Mouse (Mus musculus): ENCODE results near the gene Tekt1.

Gene Tekt1

GRCm38 (mm10) chr11:72362347-72362741 is at the start of gene Tekt1:
Gene Tekt1, minus strand, starts transcription at chr11:72362442.
- DNase-seq, result no peak

- DNase-seq, result no peak
Observed at GRCm38 (mm10) chr11:72411945-72412344, 49.7 kb upstream of the Tekt1 start.

GRCm38 (mm10) chr11:72411093-72411921 is 49.1 kb upstream of the Tekt1 start, which contains the start of gene Smtnl2:
Gene Smtnl2, minus strand, starts transcription at chr11:72411713.
- DNase-seq, result peak in 1 of 2 experiments; percentile 50

GRCm38 (mm10) chr11:72410521-72411092 is 48.4 kb upstream of the Tekt1 start:
- DNase-seq, result no peak

GRCm38 (mm10) chr11:72409649-72410385 is 47.6 kb upstream of the Tekt1 start:
- DNase-seq, result no peak

GRCm38 (mm10) chr11:72408451-72409170 is 46.4 kb upstream of the Tekt1 start:
- DNase-seq, result no peak

- DNase-seq, result no peak
Observed at GRCm38 (mm10) chr11:72407574-72407973, 45.3 kb upstream of the Tekt1 start.

GRCm38 (mm10) chr11:72407081-72407480 is 44.8 kb upstream of the Tekt1 start:
- DNase-seq, result no peak

- DNase-seq, result no peak
Observed at GRCm38 (mm10) chr11:72406079-72406675, 43.9 kb upstream of the Tekt1 start.

- DNase-seq, result no peak
Observed at GRCm38 (mm10) chr11:72405532-72405931, 43.3 kb upstream of the Tekt1 start.

GRCm38 (mm10) chr11:72402969-72403368 is 40.7 kb upstream of the Tekt1 start:
- no peak for DNase-seq

- no peak for DNase-seq
Observed at GRCm38 (mm10) chr11:72402017-72402416, 39.8 kb upstream of the Tekt1 start.

- DNase-seq, result no peak
Observed at GRCm38 (mm10) chr11:72401068-72401467, 38.8 kb upstream of the Tekt1 start.

GRCm38 (mm10) chr11:72397811-72398525 is 35.7 kb upstream of the Tekt1 start:
- DNase-seq, result no peak

GRCm38 (mm10) chr11:72397072-72397471 is 34.8 kb upstream of the Tekt1 start:
- peak in 1 of 2 experiments; percentile 40 for DNase-seq

GRCm38 (mm10) chr11:72396621-72397020 is 34.4 kb upstream of the Tekt1 start:
- DNase-seq, result no peak

GRCm38 (mm10) chr11:72395652-72396051 is 33.4 kb upstream of the Tekt1 start:
- DNase-seq, result no peak

- DNase-seq, result no peak
Observed at GRCm38 (mm10) chr11:72394694-72395093, 32.5 kb upstream of the Tekt1 start.

GRCm38 (mm10) chr11:72393669-72394068 is 31.4 kb upstream of the Tekt1 start:
- peak in 1 of 2 experiments; percentile 16 for DNase-seq

- DNase-seq, result no peak
Observed at GRCm38 (mm10) chr11:72393243-72393642, 31.0 kb upstream of the Tekt1 start.

GRCm38 (mm10) chr11:72391181-72391580 is 28.9 kb upstream of the Tekt1 start:
- DNase-seq, result no peak
